Comparison of ENCODE assay signal across 8 mouse cellular contexts in genomic region chrX:12086674-12087510, GRCm38 (mm10).
DNase-seq lines count a peak whose midpoint lies in the region; ATAC-seq and TF ChIP-seq lines count a peak whose summit lies in the region.

No protein-coding gene starts in this region.

- peak overlapping the region; percentile 82 for H3K4me2 ChIP-seq in midbrain, embryonic 13.5 days (replicated peaks)

- no peak for ATAC-seq in midbrain, embryonic 13.5 days

- no peak for TF ChIP-seq CTCF in MEL (IDR thresholded peaks at IDR 0.05 in 2 of 3, conservative IDR thresholded peaks at IDR 0.05 in 1 of 3; ENCODE audit: control insufficient read depth in 1 of 3, insufficient read depth in 1 of 3, low read depth in 2 of 3, low read length in 3 of 3, poor library complexity in 1 of 3, severe bottlenecking in 1 of 3)

- H3K36me3 ChIP-seq in MEL (ENCODE audit: control insufficient read depth in 1 of 2, insufficient read depth in 2 of 2, low read length in 2 of 2), result peaks cover 0 to 33% of the 10 kb centered on the region in 2 experiments; a peak in 2 of 4 replicates
- H3K36me3 ChIP-seq in embryonic facial prominence, embryonic 10.5 days (replicated peaks), result no peaks in the 10 kb centered on the region
- H3K36me3 ChIP-seq in limb, embryonic 10.5 days, result no peaks in the 10 kb centered on the region
- no peaks in the 10 kb centered on the region for H3K36me3 ChIP-seq in midbrain, embryonic 13.5 days

- intact Hi-C loops in heart, postnatal 25 days (cut with DNase I), result loop anchor here (5.0 kb wide), 1 partner anchor 165 kb away; no protein-coding TSS in a partner anchor
- intact Hi-C loops in heart, postnatal 10 days (cut with DNase I), result loop anchor here (10.0 kb wide), 2 partner anchors 168 to 282 kb away; no protein-coding TSS in a partner anchor

- peaks cover 37% of the 10 kb centered on the region for H3K79me2 ChIP-seq in MEL (ENCODE audit: control insufficient read depth, insufficient read depth, low read length, poor library complexity)

- no peak; the same call in 1 of the 2 replicates for TF ChIP-seq RAD21 in MEL (IDR thresholded peaks at IDR 0.05; ENCODE audit: low read depth, low read length)

- TF ChIP-seq EP300 in MEL (IDR thresholded peaks at IDR 0.05; ENCODE audit: low read depth in 1 of 2, low read length in 2 of 2), result peak in 1 of 2 experiments; percentile 61; a peak in 2 of 4 replicates

- WGBS in embryonic facial prominence, embryonic 10.5 days, result 4% methylated on average over 70 of the region's 70 CpGs
- WGBS in limb, embryonic 10.5 days, result 2% methylated on average over 55 of the region's 70 CpGs
- WGBS in midbrain, embryonic 13.5 days, result 2% methylated on average over 63 of the region's 70 CpGs

- peaks cover 4 to 31% of the 10 kb centered on the region in 2 experiments for H3K4me1 ChIP-seq in MEL (ENCODE audit: control insufficient read depth in 1 of 2, insufficient read depth in 2 of 2, low read length in 2 of 2)
- H3K4me1 ChIP-seq in embryonic facial prominence, embryonic 10.5 days, result peaks cover 87% of the 10 kb centered on the region
- peaks cover 93% of the 10 kb centered on the region for H3K4me1 ChIP-seq in limb, embryonic 10.5 days
- H3K4me1 ChIP-seq in midbrain, embryonic 13.5 days (replicated peaks), result peaks cover 70% of the 10 kb centered on the region

- TF ChIP-seq POLR2A in MEL (IDR thresholded peaks at IDR 0.05; ENCODE audit: control insufficient read depth in 1 of 2, insufficient read depth in 1 of 2, low read depth in 1 of 2, low read length in 2 of 2, poor library complexity in 1 of 2), result peak; percentile 70 to 93

- H3K27ac ChIP-seq in MEL (ENCODE audit: control insufficient read depth, low read depth, low read length), result peak overlapping the region; percentile 99
- H3K27ac ChIP-seq in embryonic facial prominence, embryonic 10.5 days (replicated peaks), result peak overlapping the region; percentile 87
- H3K27ac ChIP-seq in limb, embryonic 10.5 days, result peak overlapping the region; percentile 87
- H3K27ac ChIP-seq in midbrain, embryonic 13.5 days, result peak overlapping the region; percentile 95

- H3K9me3 ChIP-seq in MEL (replicated peaks; ENCODE audit: insufficient read depth, low read length), result no peaks in the 10 kb centered on the region
- H3K9me3 ChIP-seq in embryonic facial prominence, embryonic 10.5 days, result no peaks in the 10 kb centered on the region
- no peaks in the 10 kb centered on the region for H3K9me3 ChIP-seq in limb, embryonic 10.5 days (replicated peaks)
- H3K9me3 ChIP-seq in midbrain, embryonic 13.5 days, result no peaks in the 10 kb centered on the region

- peak; percentile 58 to 63 for DNase-seq in heart, adult 18-20 months
- DNase-seq in heart, postnatal 25 days (ENCODE audit: low spot score), result no peak
- peak; percentile 87 for DNase-seq in MEL (ENCODE audit: low read depth, low spot score)
- peak; percentile 51 for DNase-seq in embryonic facial prominence, embryonic 10.5 days (ENCODE audit: low spot score)
- peak; percentile 62 to 63 for DNase-seq in heart, postnatal 10 days
- no peak for DNase-seq in limb, embryonic 10.5 days (ENCODE audit: low spot score)
- peak; percentile 45 for DNase-seq in thymus, postnatal 25 days

- H3K27me3 ChIP-seq in MEL (ENCODE audit: control insufficient read depth in 1 of 2, insufficient read depth in 2 of 2, low read length in 2 of 2), result no peaks in the 10 kb centered on the region
- H3K27me3 ChIP-seq in embryonic facial prominence, embryonic 10.5 days (replicated peaks; ENCODE audit: low read depth, poor library complexity, severe bottlenecking), result peaks cover 100% of the 10 kb centered on the region
- peaks cover 100% of the 10 kb centered on the region for H3K27me3 ChIP-seq in limb, embryonic 10.5 days (ENCODE audit: low read depth, poor library complexity, severe bottlenecking)
- H3K27me3 ChIP-seq in midbrain, embryonic 13.5 days, result peaks cover 97% of the 10 kb centered on the region

- peak overlapping the region; percentile 69 to 92 for H3K4me3 ChIP-seq in MEL (ENCODE audit: control insufficient read depth in 1 of 2, insufficient read depth in 1 of 2, low read depth in 2 of 2, low read length in 2 of 2)
- H3K4me3 ChIP-seq in embryonic facial prominence, embryonic 10.5 days, result peak overlapping the region; percentile 67
- peak overlapping the region; percentile 66 for H3K4me3 ChIP-seq in limb, embryonic 10.5 days
- peak overlapping the region; percentile 46 for H3K4me3 ChIP-seq in midbrain, embryonic 13.5 days (replicated peaks)

- H3K9ac ChIP-seq in MEL (ENCODE audit: control insufficient read depth, low read depth, low read length, poor library complexity, severe bottlenecking), result peak overlapping the region; percentile 92
- H3K9ac ChIP-seq in midbrain, embryonic 13.5 days (replicated peaks), result peak overlapping the region; percentile 75

TF ChIP-seq in MEL, 35 proteins besides CTCF, POLR2A, EP300 and RAD21:
- TF ChIP-seq MYC (IDR thresholded peaks at IDR 0.05; ENCODE audit: low read depth, low read length) (no peak), MXI1 (IDR thresholded peaks at IDR 0.05; ENCODE audit: low read depth, low read length) (no peak), RCOR1 (IDR thresholded peaks at IDR 0.05; ENCODE audit: low read depth, low read length) (no peak), CHD2 (IDR thresholded peaks at IDR 0.05; ENCODE audit: low read length) (no peak), GABPA (IDR thresholded peaks at IDR 0.05; ENCODE audit: low read depth, low read length) (no peak), ZNF384 (IDR thresholded peaks at IDR 0.05; ENCODE audit: low read depth, low read length) (peak; percentile 62; the same call in 1 of the 2 replicates), ETS1 (IDR thresholded peaks at IDR 0.05; ENCODE audit: low read depth, low read length) (peak; percentile 39; the same call in 1 of the 2 replicates), ZC3H11A (IDR thresholded peaks at IDR 0.05; ENCODE audit: low read depth, low read length) (no peak), CHD1 (IDR thresholded peaks at IDR 0.05; ENCODE audit: low read depth, low read length) (no peak), USF2 (IDR thresholded peaks at IDR 0.05; ENCODE audit: borderline replicate concordance in 1 of 2, insufficient read depth in 1 of 2, low read depth in 1 of 2, low read length in 2 of 2) (no peak), MAFK (IDR thresholded peaks at IDR 0.05; ENCODE audit: borderline replicate concordance, low read depth, low read length) (no peak), POLR2AphosphoS5 (IDR thresholded peaks at IDR 0.05; ENCODE audit: borderline replicate concordance, low read depth, low read length) (no peak), USF1 (IDR thresholded peaks at IDR 0.05; ENCODE audit: low read depth, low read length) (no peak), ZKSCAN1 (IDR thresholded peaks at IDR 0.05; ENCODE audit: low read depth, low read length) (no peak), GATA1 (IDR thresholded peaks at IDR 0.05; ENCODE audit: low read depth, low read length) (peak; percentile 67), TBP (IDR thresholded peaks at IDR 0.05; ENCODE audit: low read depth, low read length) (peak; percentile 91), MEF2A (IDR thresholded peaks at IDR 0.05; ENCODE audit: extremely low read depth, insufficient replicate concordance, low read depth, low read length, poor library complexity, severe bottlenecking) (0 out of 2 replicates have a peak, but pooled peaks have one; percentile 7), ELF1 (IDR thresholded peaks at IDR 0.05; ENCODE audit: low read depth, low read length) (0 out of 2 replicates have a peak, but pooled peaks have one; percentile 8), MAX (IDR thresholded peaks at IDR 0.05; ENCODE audit: low read length) (no peak), E2F4 (IDR thresholded peaks at IDR 0.05; ENCODE audit: borderline replicate concordance, low read depth, low read length) (no peak), MYB (IDR thresholded peaks at IDR 0.05; ENCODE audit: low read depth, low read length) (no peak), NRF1 (IDR thresholded peaks at IDR 0.05; ENCODE audit: insufficient read depth, low read depth, low read length, poor library complexity, severe bottlenecking) (no peak), TAL1 (IDR thresholded peaks at IDR 0.05; ENCODE audit: low read length) (peak; percentile 69), KAT2A (conservative IDR thresholded peaks at IDR 0.05; ENCODE audit: low read depth, low read length) (no peak; the same call in 1 of the 2 replicates), NELFE (IDR thresholded peaks at IDR 0.05; ENCODE audit: low read depth, low read length) (peak; percentile 89), POLR2AphosphoS2 (IDR thresholded peaks at IDR 0.05; ENCODE audit: low read length) (peak; percentile 69), ZMIZ1 (IDR thresholded peaks at IDR 0.05; ENCODE audit: low read depth, low read length) (peak; percentile 98), TCF12 (IDR thresholded peaks at IDR 0.05; ENCODE audit: low read depth, low read length) (peak; percentile 69), MAZ (IDR thresholded peaks at IDR 0.05; ENCODE audit: low read depth, low read length) (peak; percentile 69; the same call in 1 of the 2 replicates), HCFC1 (IDR thresholded peaks at IDR 0.05; ENCODE audit: low read depth, low read length) (no peak; the same call in 1 of the 2 replicates), SIN3A (IDR thresholded peaks at IDR 0.05; ENCODE audit: low read length) (no peak; the same call in 1 of the 2 replicates), SMC3 (IDR thresholded peaks at IDR 0.05; ENCODE audit: low read depth, low read length) (no peak), JUND (IDR thresholded peaks at IDR 0.05; ENCODE audit: low read depth, low read length) (no peak), UBTF (IDR thresholded peaks at IDR 0.05; ENCODE audit: borderline replicate concordance, insufficient read depth, low read depth, low read length) (no peak), BHLHE40 (IDR thresholded peaks at IDR 0.05; ENCODE audit: borderline replicate concordance, low read depth, low read length) (peak; percentile 38; the same call in 1 of the 2 replicates)

Comparison
In these comparisons a context has a peak if more than half of its experiments do, and no peak if none do; other contexts are left out.
1. DNase-seq: peak in heart, adult 18-20 months (2 of 2), MEL (single experiment), embryonic facial prominence, embryonic 10.5 days (single experiment), heart, postnatal 10 days (2 of 2) and thymus, postnatal 25 days (single experiment); none in heart, postnatal 25 days (single experiment) and limb, embryonic 10.5 days (single experiment).
2. Peak in every context shown above with its lines, with median percentiles within 50 percentile points of each other: H3K27ac ChIP-seq and H3K4me3 ChIP-seq.